Mouse (Mus musculus): ENCODE data around the gene Mrpl53.

GRCm38 (mm10) chr6:83132176-83132919, 23.5 kb downstream of the Mrpl53 start:
- TF ChIP-seq USF1 (IDR thresholded peaks at IDR 0.05; ENCODE audit: low read depth, low read length), result no peak
- no peak for TF ChIP-seq TCF12 (IDR thresholded peaks at IDR 0.05; ENCODE audit: low read depth, low read length)
- no peak for TF ChIP-seq EP300 (IDR thresholded peaks at IDR 0.05; ENCODE audit: low read length)
- TF ChIP-seq CTCF (conservative IDR thresholded peaks at IDR 0.05 in 1 of 2, IDR thresholded peaks at IDR 0.05 in 1 of 2; ENCODE audit: low read depth in 2 of 2, low read length in 2 of 2), result no peak
- no peak for TF ChIP-seq CHD1 (IDR thresholded peaks at IDR 0.05; ENCODE audit: low read depth, low read length)
- TF ChIP-seq POLR2A (IDR thresholded peaks at IDR 0.05; ENCODE audit: low read depth, low read length), result no peak
- TF ChIP-seq ZNF384 (IDR thresholded peaks at IDR 0.05; ENCODE audit: low read depth, low read length), result no peak
- TF ChIP-seq ZC3H11A (IDR thresholded peaks at IDR 0.05; ENCODE audit: low read depth, low read length), result no peak
- no peak for TF ChIP-seq POLR2AphosphoS2 (IDR thresholded peaks at IDR 0.05; ENCODE audit: low read depth, low read length)

Measured in CH12.LX (cell line).